Mouse (Mus musculus): Measurements from ENCODE around the gene Ppp3cb.
A peak's percentile ranks its signal among the peaks of the same experiment; 100 is the strongest.

The Ppp3cb gene

DNA sequence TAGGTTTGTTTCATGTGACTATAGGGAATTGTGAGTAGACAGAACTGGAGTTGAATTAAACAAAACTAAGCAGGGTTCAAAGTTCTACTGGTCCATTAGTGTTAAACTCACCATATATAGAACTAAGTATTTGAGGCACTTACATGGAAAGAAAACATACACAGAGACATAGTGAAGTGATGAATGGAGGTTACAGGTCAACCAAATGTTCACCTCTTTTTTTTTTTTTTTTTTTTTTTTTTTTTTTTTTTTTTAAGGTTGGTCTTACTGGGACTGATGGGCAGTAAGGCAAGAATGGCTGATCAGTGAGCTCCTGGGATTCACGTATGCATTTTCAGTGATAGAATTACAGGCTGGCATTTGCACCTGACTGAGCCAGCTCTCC is 66.2 kb downstream of the Ppp3cb start:
- DNase-seq (ENCODE audit: low read depth, low spot score), result no peak

- DNase-seq (ENCODE audit: low read depth, low spot score), result peak; percentile 72
These were observed 66.8 kb downstream of the Ppp3cb start, which contains the start of gene Anxa7 for GRCm38 (mm10) chr14:20479291-20480194. TSS of gene Anxa7 (minus strand) at chr14:20480133.

GRCm38 (mm10) chr14:20478801-20479200 is 67.6 kb downstream of the Ppp3cb start:
- no peak for DNase-seq (ENCODE audit: low read depth, low spot score)

- no peak for DNase-seq (ENCODE audit: low read depth, low spot score)
These were observed 68.0 kb downstream of the Ppp3cb start for GRCm38 (mm10) chr14:20478385-20478784.

DNA sequence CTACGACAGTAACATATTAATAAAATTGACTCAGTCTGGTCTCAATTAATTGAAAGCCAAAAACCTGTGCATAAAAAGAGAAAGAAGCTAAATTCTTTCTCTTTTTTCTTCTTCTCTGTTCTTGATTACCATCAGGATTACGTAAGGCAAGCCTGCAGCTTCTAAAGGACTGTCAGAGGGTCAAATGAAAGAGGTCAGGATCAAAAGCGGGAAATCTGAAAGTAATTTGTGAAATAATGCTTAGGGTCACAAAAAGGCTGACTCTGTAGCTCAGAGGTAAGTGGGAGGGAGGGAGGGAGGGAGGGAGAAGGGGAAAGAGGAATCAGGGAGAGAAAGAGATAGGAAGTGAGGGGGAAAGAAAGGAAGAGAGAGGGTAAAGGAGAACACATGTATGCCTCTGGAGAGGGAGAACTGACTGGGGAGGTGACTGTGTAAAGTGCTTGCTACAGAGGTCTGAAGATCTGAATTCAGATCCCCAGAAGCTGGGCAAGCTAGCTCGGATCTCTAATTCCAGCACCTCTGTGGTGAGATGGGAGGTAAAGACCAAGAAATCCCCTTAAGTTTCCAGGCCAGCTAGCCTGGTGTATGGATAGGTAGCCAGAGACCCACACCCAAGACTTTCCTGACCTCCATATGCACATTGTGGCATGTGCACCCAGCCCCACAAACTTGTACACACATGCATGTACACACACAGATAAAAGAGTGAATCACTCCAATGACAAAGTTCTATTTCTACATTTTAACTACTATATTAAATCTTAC is 68.9 kb downstream of the Ppp3cb start:
- peak; percentile 29 for DNase-seq (ENCODE audit: low read depth, low spot score)

DNA sequence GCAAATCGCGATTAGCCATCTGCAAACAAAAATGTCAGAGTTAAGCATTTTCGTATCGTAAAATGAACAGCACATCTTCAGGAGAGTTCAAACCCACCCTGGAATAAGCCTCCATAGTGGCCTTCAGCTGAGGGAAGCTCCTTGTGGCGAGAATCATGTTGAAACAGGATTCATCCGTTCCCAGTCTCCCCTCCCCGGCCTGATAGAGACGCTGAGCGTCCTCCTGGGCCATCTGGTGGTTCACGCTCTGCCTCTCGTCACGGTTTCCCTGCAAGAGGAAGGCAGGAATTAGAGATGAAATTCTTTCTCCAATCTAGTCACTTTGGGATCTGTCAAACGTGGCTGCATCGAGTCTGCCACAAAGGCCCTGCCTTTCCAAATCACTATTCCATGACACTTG is 86.2 kb downstream of the Ppp3cb start:
- no peak for DNase-seq (ENCODE audit: low read depth, low spot score)

- no peak for DNase-seq (ENCODE audit: low read depth, low spot score)
These were observed 88.0 kb downstream of the Ppp3cb start for GRCm38 (mm10) chr14:20458378-20458777.

GRCm38 (mm10) chr14:20452929-20453328 is 93.4 kb downstream of the Ppp3cb start:
- DNase-seq (ENCODE audit: low read depth, low spot score), result no peak

DNA sequence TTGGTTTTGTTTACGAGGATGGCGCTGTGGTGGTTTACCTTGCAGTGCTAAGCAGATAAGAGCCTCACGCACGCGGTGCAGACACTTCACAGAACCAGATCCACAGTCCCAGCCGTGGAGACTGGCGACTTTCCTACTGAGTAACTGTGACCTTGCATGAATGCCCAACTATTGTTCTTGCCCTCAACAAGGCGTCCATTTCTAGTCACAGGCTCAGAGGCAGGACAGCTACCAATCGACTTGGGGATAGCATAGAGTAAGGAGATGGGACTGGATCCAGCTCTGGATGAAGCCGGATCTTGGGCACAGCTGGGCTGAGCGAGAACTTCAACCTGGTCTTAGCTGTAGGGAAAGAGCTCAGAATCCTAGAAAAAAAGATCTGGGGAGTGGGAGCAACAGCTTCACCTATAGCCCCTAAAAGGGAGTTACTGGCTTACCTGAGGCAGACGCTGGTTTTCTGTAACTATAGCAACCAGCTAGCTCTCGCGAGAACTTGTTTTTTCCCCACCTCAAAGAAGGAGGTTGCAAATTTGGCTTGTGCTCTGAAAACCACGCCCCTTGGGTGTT is 94.5 kb downstream of the Ppp3cb start, which contains the start of gene Cfap70:
Cfap70 (minus strand) TSS at position 462 of the 567 bp plus-strand sequence.
- peak; percentile 84 for DNase-seq (ENCODE audit: low read depth, low spot score)

- no peak for DNase-seq (ENCODE audit: low read depth, low spot score)
These were observed 95.1 kb downstream of the Ppp3cb start for GRCm38 (mm10) chr14:20451302-20451701.

Data from forelimb bud, embryonic 11.5 days (tissue).